Mouse (Mus musculus): Measurements from ENCODE around the gene Jarid2. TPM values are rescaled to one million over a fixed set of nuclear protein-coding genes. Genes with fewer than 3 reads are reported as not detected.
A peak's percentile ranks its signal among the peaks of the same experiment; 100 is the strongest.

The Jarid2 gene
- 84.6 and 92.4 TPM in 2 replicates for polyA plus RNA-seq (2016; fragmentation: Nextera tagmentation; extraction: Ambion mirVana)

GRCm38 (mm10) chr13:44729424-44729971 lies at the start of gene Jarid2:
Jarid2 (plus strand) TSS chr13:44729474.
- Histone ChIP-seq H3K36me3 (no peaks in the 10 kb centered on the region), H3K27ac (peak within 1 kb of the TSS; percentile 86), H3K4me1 (peaks cover 19% of the 10 kb centered on the region), H3K9ac (peak within 1 kb of the TSS; percentile 86), H3K9me3 (replicated peaks) (no peaks in the 10 kb centered on the region), H3K4me2 (replicated peaks) (peak within 1 kb of the TSS; percentile 93), H3K27me3 (no peaks in the 10 kb centered on the region), H3K4me3 (peak within 1 kb of the TSS; percentile 74)
- 2% methylated on average over 31 of the region's 31 CpGs for WGBS
- no peak for ATAC-seq (ENCODE audit: low FRiP score)

GRCm38 (mm10) chr13:44681051-44681450 lies 48.2 kb upstream of the Jarid2 start:
- no peak overlapping the region for H3K4me2 ChIP-seq (replicated peaks)
- no peak overlapping the region for H3K27ac ChIP-seq
- H3K4me3 ChIP-seq, result no peak overlapping the region
- no peaks in the 10 kb centered on the region for H3K9me3 ChIP-seq (replicated peaks)
- 79% methylated on average over 7 of the region's 7 CpGs for WGBS
- no peaks in the 10 kb centered on the region for H3K36me3 ChIP-seq
- no peak overlapping the region for H3K9ac ChIP-seq
- no peak for ATAC-seq (ENCODE audit: low FRiP score)
- 0 out of 2 replicates have a peak, but pooled peaks cover 4% of the 10 kb centered on the region for H3K4me1 ChIP-seq
- no peaks in the 10 kb centered on the region for H3K27me3 ChIP-seq

DNA sequence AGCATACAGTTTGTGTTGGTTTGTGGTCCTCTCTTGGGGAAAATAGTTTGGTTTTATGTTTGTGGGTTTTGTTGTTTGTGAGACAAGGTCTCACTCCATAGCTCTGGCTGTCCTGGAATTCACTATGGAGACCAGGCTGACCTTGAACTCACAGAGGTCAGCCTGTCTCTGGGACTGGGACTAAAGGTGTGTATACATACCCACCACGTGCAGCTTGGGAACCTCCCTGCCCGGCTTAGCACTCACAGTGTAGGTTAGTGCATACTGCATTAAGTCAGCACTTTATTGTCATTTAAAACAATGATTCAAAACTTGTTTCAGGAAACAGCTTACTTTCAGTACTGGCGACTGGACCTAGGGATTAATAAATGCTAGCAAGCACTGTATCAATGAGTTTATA lies 41.1 kb upstream of the Jarid2 start:
- no peaks in the 10 kb centered on the region for H3K27me3 ChIP-seq
- H3K4me2 ChIP-seq (replicated peaks), result no peak overlapping the region
- H3K9ac ChIP-seq, result no peak overlapping the region
- 64% methylated on average over 3 of the region's 3 CpGs for WGBS
- no peaks in the 10 kb centered on the region for H3K36me3 ChIP-seq
- no peak overlapping the region for H3K27ac ChIP-seq
- no peaks in the 10 kb centered on the region for H3K4me1 ChIP-seq
- no peaks in the 10 kb centered on the region for H3K9me3 ChIP-seq (replicated peaks)
- H3K4me3 ChIP-seq, result no peak overlapping the region
- no peak for ATAC-seq (ENCODE audit: low FRiP score)

GRCm38 (mm10) chr13:44697628-44698027 lies 31.6 kb upstream of the Jarid2 start:
- Histone ChIP-seq H3K36me3 (no peaks in the 10 kb centered on the region), H3K27ac (no peak overlapping the region), H3K9me3 (replicated peaks) (no peaks in the 10 kb centered on the region), H3K9ac (no peak overlapping the region), H3K4me1 (peaks cover 2% of the 10 kb centered on the region; the same call in 1 of the 2 replicates), H3K4me2 (replicated peaks) (no peak overlapping the region), H3K4me3 (no peak overlapping the region), H3K27me3 (no peaks in the 10 kb centered on the region)
- WGBS, result 87% methylated on average over 10 of the region's 10 CpGs
- ATAC-seq (ENCODE audit: low FRiP score), result no peak

- ATAC-seq (ENCODE audit: low FRiP score), result no peak
- no peaks in the 10 kb centered on the region for H3K36me3 ChIP-seq
- no peaks in the 10 kb centered on the region for H3K27me3 ChIP-seq
- H3K4me3 ChIP-seq, result no peak overlapping the region
- no peaks in the 10 kb centered on the region for H3K9me3 ChIP-seq (replicated peaks)
- H3K9ac ChIP-seq, result no peak overlapping the region
- 86% methylated on average over 15 of the region's 15 CpGs for WGBS
- H3K27ac ChIP-seq, result no peak overlapping the region
- peaks cover 9% of the 10 kb centered on the region for H3K4me1 ChIP-seq
- H3K4me2 ChIP-seq (replicated peaks), result no peak overlapping the region
These were observed 25.1 kb upstream of the Jarid2 start for GRCm38 (mm10) chr13:44704036-44704801.

- H3K27me3 ChIP-seq, result no peaks in the 10 kb centered on the region
- 25% methylated on average over 14 of the region's 14 CpGs for WGBS
- no peak for ATAC-seq (ENCODE audit: low FRiP score)
These were observed 24.1 kb upstream of the Jarid2 start for GRCm38 (mm10) chr13:44705031-44705742.

DNA sequence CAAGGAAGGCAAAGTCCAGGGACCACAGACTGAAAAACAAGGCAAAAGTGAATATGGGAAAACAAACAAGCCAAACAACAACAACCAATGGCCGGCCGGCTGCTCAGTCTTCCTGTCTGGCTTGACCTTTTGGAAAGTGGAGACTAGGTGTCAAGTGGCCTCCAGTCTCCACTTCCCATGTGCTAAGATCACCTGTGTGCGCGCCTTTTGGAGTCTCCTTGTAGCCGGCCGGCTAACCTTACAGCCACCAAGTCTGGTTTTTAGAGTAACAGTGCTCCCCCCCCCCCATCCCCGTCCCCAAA lies 23.6 kb upstream of the Jarid2 start:
- ATAC-seq (ENCODE audit: low FRiP score), result no peak
- Histone ChIP-seq H3K9ac (no peak overlapping the region), H3K36me3 (no peaks in the 10 kb centered on the region), H3K27me3 (no peaks in the 10 kb centered on the region), H3K4me3 (no peak overlapping the region), H3K4me1 (peaks cover 9% of the 10 kb centered on the region), H3K27ac (no peak overlapping the region), H3K9me3 (replicated peaks) (no peaks in the 10 kb centered on the region), H3K4me2 (replicated peaks) (no peak overlapping the region)
- 34% methylated on average over 7 of the region's 7 CpGs for WGBS

More at GRCm38 (mm10) chr13:44705031-44705742, 24.1 kb upstream of the Jarid2 start:
- H3K27ac ChIP-seq, result no peak overlapping the region
- H3K9ac ChIP-seq, result no peak overlapping the region
- H3K36me3 ChIP-seq, result no peaks in the 10 kb centered on the region
- H3K9me3 ChIP-seq (replicated peaks), result no peaks in the 10 kb centered on the region
- H3K4me3 ChIP-seq, result no peak overlapping the region
- peaks cover 9% of the 10 kb centered on the region for H3K4me1 ChIP-seq
- no peak overlapping the region for H3K4me2 ChIP-seq (replicated peaks)

DNA sequence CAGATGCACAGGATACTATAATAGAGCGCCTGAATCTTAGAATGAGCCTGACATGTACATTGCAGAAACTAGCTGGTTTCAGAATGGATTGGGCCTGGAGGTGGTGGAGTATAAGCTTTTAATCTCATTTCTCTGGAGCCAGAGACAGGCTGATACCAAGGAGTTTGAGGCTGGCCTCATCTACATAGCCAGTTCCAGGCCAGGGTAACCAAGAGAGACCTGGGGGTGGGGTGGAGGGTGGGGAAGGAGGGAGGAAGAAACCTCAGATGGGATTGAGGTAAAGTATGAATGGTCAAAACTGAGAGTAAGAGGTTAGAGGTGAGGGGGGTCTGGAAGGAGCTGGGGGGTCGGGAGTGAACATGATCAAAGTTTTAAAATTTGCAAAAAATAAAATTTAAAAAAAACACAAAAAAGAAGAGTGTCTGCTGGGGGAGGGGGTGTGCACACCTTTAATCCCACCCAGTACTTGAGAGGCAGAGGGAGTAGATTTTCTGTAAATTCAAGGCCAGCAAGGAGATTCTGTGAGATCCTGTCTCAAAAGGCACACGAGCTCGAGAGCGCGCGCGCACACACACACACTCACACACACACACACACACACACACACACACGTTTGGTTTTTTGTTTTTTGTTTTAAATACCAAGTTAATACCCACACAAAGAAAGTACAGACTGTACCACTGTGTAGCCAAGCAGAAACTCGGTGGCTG lies 22.9 kb upstream of the Jarid2 start:
- 66% methylated on average over 10 of the region's 10 CpGs for WGBS
- H3K27ac ChIP-seq, result no peak overlapping the region
- no peak overlapping the region for H3K4me2 ChIP-seq (replicated peaks)
- no peaks in the 10 kb centered on the region for H3K27me3 ChIP-seq
- no peaks in the 10 kb centered on the region for H3K36me3 ChIP-seq
- H3K4me3 ChIP-seq, result no peak overlapping the region
- H3K9ac ChIP-seq, result no peak overlapping the region
- ATAC-seq (ENCODE audit: low FRiP score), result no peak
- H3K4me1 ChIP-seq, result peaks cover 9% of the 10 kb centered on the region
- no peaks in the 10 kb centered on the region for H3K9me3 ChIP-seq (replicated peaks)

GRCm38 (mm10) chr13:44707176-44707575 lies 22.1 kb upstream of the Jarid2 start:
- H3K4me2 ChIP-seq (replicated peaks), result no peak overlapping the region
- H3K36me3 ChIP-seq, result no peaks in the 10 kb centered on the region
- no peaks in the 10 kb centered on the region for H3K9me3 ChIP-seq (replicated peaks)
- H3K4me3 ChIP-seq, result no peak overlapping the region
- 66% methylated on average over 5 of the region's 5 CpGs for WGBS
- H3K27ac ChIP-seq, result no peak overlapping the region
- peaks cover 7% of the 10 kb centered on the region; the same call in 1 of the 2 replicates for H3K4me1 ChIP-seq
- H3K9ac ChIP-seq, result no peak overlapping the region
- no peak for ATAC-seq (ENCODE audit: low FRiP score)
- H3K27me3 ChIP-seq, result no peaks in the 10 kb centered on the region

DNA sequence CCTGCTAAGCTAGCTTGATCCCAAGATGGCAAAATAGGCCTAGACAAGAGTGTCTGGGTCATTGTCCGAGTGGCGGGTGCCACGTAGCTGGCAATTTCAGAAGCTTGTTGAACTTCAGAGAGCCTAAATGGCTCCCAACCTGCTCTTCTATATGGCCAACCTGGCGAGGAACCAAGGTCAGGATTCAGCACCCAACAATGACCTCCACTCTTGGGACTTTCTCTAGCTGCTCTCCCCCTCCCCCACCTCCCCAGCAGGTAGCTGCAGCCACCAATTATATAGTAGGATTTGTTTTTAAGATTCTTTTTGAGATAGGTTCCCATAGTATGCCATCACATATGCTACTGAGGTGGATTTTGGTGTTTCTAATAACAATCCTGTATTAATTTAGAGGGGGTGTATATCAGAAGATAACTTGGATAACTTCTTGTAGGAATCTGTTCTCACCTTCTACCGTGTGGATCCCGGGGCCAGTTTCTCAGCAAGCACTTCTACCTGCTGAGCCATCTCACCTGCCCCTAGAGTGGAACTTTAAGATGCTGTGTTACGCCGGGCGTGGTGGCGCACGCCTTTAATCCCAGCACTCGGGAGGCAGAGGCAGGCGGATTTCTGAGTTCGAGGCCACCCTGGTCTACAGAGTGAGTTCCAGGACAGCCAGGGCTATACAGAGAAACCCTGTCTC lies 20.8 kb upstream of the Jarid2 start:
- Histone ChIP-seq H3K27me3 (no peaks in the 10 kb centered on the region), H3K9ac (no peak overlapping the region), H3K4me1 (peaks cover 7% of the 10 kb centered on the region; the same call in 1 of the 2 replicates), H3K36me3 (no peaks in the 10 kb centered on the region), H3K4me3 (no peak overlapping the region), H3K27ac (no peak overlapping the region), H3K9me3 (replicated peaks) (no peaks in the 10 kb centered on the region), H3K4me2 (replicated peaks) (no peak overlapping the region)
- WGBS, result 94% methylated on average over 14 of the region's 14 CpGs
- no peak for ATAC-seq (ENCODE audit: low FRiP score)

DNA sequence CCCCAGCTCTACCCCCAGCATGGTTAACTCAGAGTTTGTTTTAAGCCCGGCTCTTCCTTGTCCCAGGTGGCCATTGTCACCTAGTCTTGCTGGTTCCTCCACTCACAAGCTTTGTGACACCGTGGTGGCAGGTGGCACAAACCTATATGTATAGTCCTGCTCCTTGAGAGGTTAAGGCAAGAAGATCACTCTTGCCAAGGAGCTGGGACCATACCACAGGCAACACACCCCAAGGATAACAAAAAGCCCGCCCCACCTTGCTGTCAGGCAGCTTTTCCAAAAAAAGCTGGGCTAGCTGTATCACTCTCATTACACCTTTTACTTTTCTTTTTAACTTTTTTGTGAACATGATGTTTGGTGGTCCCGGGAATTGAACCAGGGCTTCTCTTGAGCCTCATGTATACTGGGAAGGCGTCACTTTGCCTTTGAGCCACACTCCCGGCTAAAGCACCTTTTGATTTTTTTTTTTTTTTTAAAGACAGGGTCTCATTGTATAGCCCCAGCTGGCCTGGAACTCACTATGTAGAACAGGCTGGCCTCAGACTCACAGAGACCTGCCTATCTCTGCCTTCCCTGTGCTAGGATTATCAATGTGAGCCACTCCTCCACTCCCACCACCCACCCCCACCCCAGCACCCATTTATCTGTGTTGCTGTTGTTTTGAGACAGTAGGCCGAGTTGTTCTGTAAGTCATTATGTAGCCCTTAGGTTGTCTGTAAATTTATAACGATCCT lies 19.4 kb upstream of the Jarid2 start:
- Histone ChIP-seq H3K36me3 (no peaks in the 10 kb centered on the region), H3K4me1 (peaks cover 7% of the 10 kb centered on the region; the same call in 1 of the 2 replicates), H3K9me3 (replicated peaks) (no peaks in the 10 kb centered on the region), H3K27ac (no peak overlapping the region), H3K9ac (no peak overlapping the region), H3K4me3 (no peak overlapping the region), H3K4me2 (replicated peaks) (no peak overlapping the region), H3K27me3 (no peaks in the 10 kb centered on the region)
- 69% methylated on average over 8 of the region's 8 CpGs for WGBS
- no peak for ATAC-seq (ENCODE audit: low FRiP score)

All from hindbrain, embryonic 12.5 days (tissue).